10 mouse cellular contexts compared by ENCODE assay signal in the genomic region with DNA sequence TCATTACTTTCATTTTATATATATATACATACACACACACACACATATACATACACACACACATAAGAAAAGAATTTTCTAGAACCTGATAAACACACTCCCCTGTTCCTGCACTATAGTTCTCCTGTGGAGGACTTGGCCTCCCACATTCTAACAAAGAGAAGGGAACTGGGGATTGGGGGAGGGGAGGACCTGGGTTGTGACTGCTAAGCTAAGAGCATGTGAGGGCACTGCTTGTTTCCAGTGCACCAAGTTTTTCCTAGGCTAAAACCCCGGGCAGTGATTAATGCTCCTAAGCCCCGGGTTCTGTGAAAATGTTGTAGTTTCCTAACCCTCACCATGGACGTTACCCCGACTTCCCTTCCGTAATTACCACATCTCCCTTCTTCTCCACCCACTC. TPM values are rescaled to one million over a fixed set of nuclear protein-coding genes. Genes with fewer than 3 reads are reported as not detected.
DNase-seq lines count a peak whose midpoint lies in the region; ATAC-seq and TF ChIP-seq lines count a peak whose summit lies in the region.
"Had no signal": no experiment of that assay in that cellular context is flagged by ENCODE, and none has a peak within 500 bp of the region (broad histone marks: within the 10 kb centered on the region; RNA-seq: fewer than 3 reads in every experiment).

No protein-coding gene starts in this region.

- no peak overlapping the region for H3K27ac ChIP-seq in lung, embryonic 14.5 days (ENCODE audit: low read depth)

- no peaks in the 10 kb centered on the region for H3K27me3 ChIP-seq in lung, embryonic 14.5 days (ENCODE audit: insufficient read depth, low read length)
- H3K27me3 ChIP-seq: Patski had no signal

- WGBS in lung, embryonic 14.5 days: 80% methylated on average over 5 of the region's 5 CpGs

- H3K36me3 ChIP-seq in lung, embryonic 14.5 days (ENCODE audit: insufficient read depth): peaks cover 23% of the 10 kb centered on the region

- no peak overlapping the region for H3K4me3 ChIP-seq in lung, embryonic 14.5 days (ENCODE audit: low read depth, low read length)

- no peaks in the 10 kb centered on the region for H3K9me3 ChIP-seq in lung, embryonic 14.5 days (ENCODE audit: low read depth, low read length)

- no peak for TF ChIP-seq CTCF in lung, embryonic 14.5 days (IDR thresholded peaks at IDR 0.05; ENCODE audit: low read depth)

- peak overlapping the region; percentile 25; the same call in 1 of the 2 replicates for H3K4me2 ChIP-seq in lung, embryonic 14.5 days

- peak; percentile 75 for DNase-seq in adrenal gland, postnatal 14 days
- DNase-seq in adrenal gland, adult 18-20 months (ENCODE audit: low spot score in 2 of 2): no peak
- no peak for DNase-seq in lung, embryonic 14.5 days
- no peak for DNase-seq in lung, postnatal 25 days (ENCODE audit: low spot score)
- DNase-seq in kidney, postnatal 25 days: peak; percentile 59 to 73
- no peak for DNase-seq in layer of hippocampus, adult 9-11 months
- no peak for DNase-seq in spleen, postnatal 4 days (ENCODE audit: low spot score in 2 of 2)
- DNase-seq: embryo, embryonic 11 days had no signal

- H3K9ac ChIP-seq in lung, embryonic 14.5 days: no peak overlapping the region

- ATAC-seq in lung, embryonic 14.5 days (ENCODE audit: insufficient read depth): no peak
- peak; percentile 22; the same call in 1 of the 2 replicates for ATAC-seq in megakaryocyte progenitor cell, adult 5-6 weeks (replicated peaks; ENCODE audit: poor library complexity)
- ATAC-seq: Patski had no signal

- peaks cover 6% of the 10 kb centered on the region; the same call in 1 of the 2 replicates for H3K4me1 ChIP-seq in lung, embryonic 14.5 days (ENCODE audit: insufficient read depth)

RNA-seq across cellular contexts. Expression of a gene that starts 2.4 kb away (rescaled TPM):
- total RNA-seq in adrenal gland, postnatal 14 days (2021): 267 and 275 TPM in 2 replicates
- 100 to 1,000 TPM; 269 to 456 TPM for total RNA-seq in adrenal gland, adult 18-20 months (2021)
- polyA plus RNA-seq in lung, embryonic 14.5 days (2014; fragmentation: Nextera tagmentation; extraction: Ambion mirVana): 92.1 and 92.3 TPM in 2 replicates
- total RNA-seq in megakaryocyte progenitor cell, adult 5-6 weeks (2015): 139 and 152 TPM in 2 replicates
- total RNA-seq in megakaryocyte progenitor cell, adult 5-6 weeks (2017): 135 and 152 TPM in 2 replicates

RNA-seq across cellular contexts. Expression of a gene that starts 15.9 kb away (rescaled TPM):
- 77.2 and 88.2 TPM in 2 replicates for total RNA-seq in adrenal gland, postnatal 14 days (2021)
- total RNA-seq in adrenal gland, adult 18-20 months (2021): 10 to 100 TPM; 63.9 to 78.9 TPM
- 34.4 and 34.6 TPM in 2 replicates for polyA plus RNA-seq in lung, embryonic 14.5 days (2014; fragmentation: Nextera tagmentation; extraction: Ambion mirVana)
- total RNA-seq in megakaryocyte progenitor cell, adult 5-6 weeks (2015): 18.4 and 23.9 TPM in 2 replicates
- total RNA-seq in megakaryocyte progenitor cell, adult 5-6 weeks (2017): 17.7 and 34.6 TPM in 2 replicates

RNA-seq across cellular contexts. Expression of a gene that starts 46.8 kb away (rescaled TPM):
- total RNA-seq in adrenal gland, postnatal 14 days (2021): 0.22 and 0.49 TPM in 2 replicates
- under 1 TPM in 1 of 2 experiments, not detected in 1; 0.26 TPM for total RNA-seq in adrenal gland, adult 18-20 months (2021)
- polyA plus RNA-seq in lung, embryonic 14.5 days (2014; fragmentation: Nextera tagmentation; extraction: Ambion mirVana): 0.09 TPM in 2 replicates
- total RNA-seq in megakaryocyte progenitor cell, adult 5-6 weeks (2015): not detected in 2 replicates
- total RNA-seq in megakaryocyte progenitor cell, adult 5-6 weeks (2017): not detected in 2 replicates

Comparison
In these comparisons a context has a peak if more than half of its experiments do, and no peak if none do; other contexts are left out.
1. DNase-seq: peak in adrenal gland, postnatal 14 days (single experiment) and kidney, postnatal 25 days (2 of 2); none in adrenal gland, adult 18-20 months (0 of 2), lung, embryonic 14.5 days (single experiment), lung, postnatal 25 days (single experiment), layer of hippocampus, adult 9-11 months (single experiment) and spleen, postnatal 4 days (0 of 2).